Mouse (Mus musculus): ENCODE results near the gene Scamp5.

- TF ChIP-seq CTCF (IDR thresholded peaks at IDR 0.05) (no peak), EP300 (IDR thresholded peaks at IDR 0.05) (peak; percentile 60; the same call in 1 of the 2 replicates)
Observed at GRCm38 (mm10) chr9:57402318-57403251, 65.3 kb downstream of the Scamp5 start.

Measured in lung, postnatal 0 days (tissue).